9 mouse cellular contexts compared by ENCODE assay signal in the genomic region with DNA sequence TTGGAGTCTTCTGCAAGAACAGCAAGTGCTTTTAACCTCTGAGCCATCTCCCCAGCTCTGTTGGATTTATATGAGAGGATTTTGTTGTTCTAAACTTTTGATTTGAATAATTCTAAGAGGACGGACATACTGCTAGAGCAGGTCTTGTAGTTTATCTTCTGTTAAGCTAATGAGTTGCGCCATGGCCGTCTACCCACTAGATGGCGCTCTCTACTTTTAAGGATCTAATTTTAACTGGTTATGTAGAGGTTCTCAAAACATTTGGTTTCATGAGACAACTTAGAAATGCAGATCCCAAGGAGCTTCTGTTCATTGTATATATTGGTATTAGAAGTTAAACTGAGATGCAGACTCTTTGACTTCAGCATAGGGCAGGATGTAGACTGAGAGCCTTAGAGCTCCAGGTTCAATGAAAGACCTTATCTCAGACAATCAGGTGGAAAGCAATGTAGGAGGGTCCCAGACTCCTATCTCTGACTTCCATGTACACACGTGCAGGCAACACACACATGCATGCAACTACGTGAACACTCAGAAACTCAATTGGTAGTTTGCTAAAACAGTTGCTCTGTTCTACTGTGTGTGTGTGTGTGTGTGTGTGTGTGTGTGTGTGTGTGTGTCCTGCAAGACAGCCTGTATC. TPM values are rescaled to one million over a fixed set of nuclear protein-coding genes. Genes with fewer than 3 reads are reported as not detected.
DNase-seq lines count a peak whose midpoint lies in the region; ATAC-seq and TF ChIP-seq lines count a peak whose summit lies in the region.
"Had no signal": no experiment of that assay in that cellular context is flagged by ENCODE, and none has a peak within 500 bp of the region (broad histone marks: within the 10 kb centered on the region; RNA-seq: fewer than 3 reads in every experiment).

No protein-coding gene starts in this region.

- peak; percentile 91 for DNase-seq in hindbrain, embryonic 14.5 days (ENCODE audit: low spot score)
- peak; percentile 89 for DNase-seq in MEL (ENCODE audit: low read depth, low spot score)
- peak; percentile 87 for DNase-seq in cerebellum, adult 9-10 months
- DNase-seq in heart, postnatal 14 days, result peak; percentile 52 to 76
- DNase-seq in layer of hippocampus, postnatal 36 days, result peak; percentile 43 to 57
- peak; percentile 91 for DNase-seq in lung, postnatal 36 days
- DNase-seq in telencephalon, adult 2 months (ENCODE audit: low read depth, low spot score), result peak; percentile 50

- TF ChIP-seq POLR2A in MEL (IDR thresholded peaks at IDR 0.05; ENCODE audit: control insufficient read depth in 1 of 2, insufficient read depth in 1 of 2, low read depth in 1 of 2, low read length in 2 of 2, poor library complexity in 1 of 2), result no peak

- no peak overlapping the region; the same call in 1 of the 2 replicates for H3K9ac ChIP-seq in hindbrain, embryonic 14.5 days
- no peak overlapping the region for H3K9ac ChIP-seq in hindbrain, embryonic 12.5 days
- H3K9ac ChIP-seq in MEL (ENCODE audit: control insufficient read depth, low read depth, low read length, poor library complexity, severe bottlenecking), result no peak overlapping the region

- intact Hi-C loops in heart, postnatal 14 days (cut with DNase I), result loop anchor here (1.0 to 5.0 kb wide), 3 partner anchors 59 to 192 kb away; a partner anchor contains a TSS

- no peak for ATAC-seq in hindbrain, embryonic 14.5 days (ENCODE audit: low FRiP score)
- ATAC-seq in hindbrain, embryonic 12.5 days (ENCODE audit: low FRiP score), result no peak

- H3K4me1 ChIP-seq in hindbrain, embryonic 14.5 days (replicated peaks; ENCODE audit: control insufficient read depth, insufficient read depth, low read length), result peaks cover 4% of the 10 kb centered on the region
- peaks cover 5% of the 10 kb centered on the region for H3K4me1 ChIP-seq in hindbrain, embryonic 12.5 days
- peaks cover 0 to under 1% of the 10 kb centered on the region in 2 experiments; a peak in 1 of 4 replicates for H3K4me1 ChIP-seq in MEL (ENCODE audit: control insufficient read depth in 1 of 2, insufficient read depth in 2 of 2, low read length in 2 of 2)

- 36% methylated on average over 6 of the region's 6 CpGs for WGBS in hindbrain, embryonic 14.5 days
- WGBS in hindbrain, embryonic 12.5 days, result 43% methylated on average over 6 of the region's 6 CpGs

- H3K79me2 ChIP-seq in MEL (ENCODE audit: control insufficient read depth, insufficient read depth, low read length, poor library complexity), result peaks cover 7% of the 10 kb centered on the region

- no peak overlapping the region for H3K4me3 ChIP-seq in hindbrain, embryonic 14.5 days (replicated peaks; ENCODE audit: low read length)
- no peak overlapping the region for H3K4me3 ChIP-seq in hindbrain, embryonic 12.5 days
- no peak overlapping the region for H3K4me3 ChIP-seq in MEL (ENCODE audit: control insufficient read depth in 1 of 2, insufficient read depth in 1 of 2, low read depth in 2 of 2, low read length in 2 of 2)

- no peaks in the 10 kb centered on the region for H3K27me3 ChIP-seq in hindbrain, embryonic 14.5 days (ENCODE audit: control insufficient read depth, insufficient read depth, low read length)
- H3K27me3 ChIP-seq in hindbrain, embryonic 12.5 days, result no peaks in the 10 kb centered on the region
- H3K27me3 ChIP-seq in MEL (ENCODE audit: control insufficient read depth in 1 of 2, insufficient read depth in 2 of 2, low read length in 2 of 2), result no peaks in the 10 kb centered on the region

- peak; percentile 48 to 98 (median 90) for TF ChIP-seq CTCF in MEL (IDR thresholded peaks at IDR 0.05 in 2 of 3, conservative IDR thresholded peaks at IDR 0.05 in 1 of 3; ENCODE audit: control insufficient read depth in 1 of 3, insufficient read depth in 1 of 3, low read depth in 2 of 3, low read length in 3 of 3, poor library complexity in 1 of 3, severe bottlenecking in 1 of 3)

- no peaks in the 10 kb centered on the region for H3K9me3 ChIP-seq in hindbrain, embryonic 14.5 days (ENCODE audit: control insufficient read depth, low read length)
- no peaks in the 10 kb centered on the region for H3K9me3 ChIP-seq in hindbrain, embryonic 12.5 days (replicated peaks)
- no peaks in the 10 kb centered on the region for H3K9me3 ChIP-seq in MEL (replicated peaks; ENCODE audit: insufficient read depth, low read length)

- H3K27ac ChIP-seq in hindbrain, embryonic 14.5 days, result no peak overlapping the region
- H3K27ac ChIP-seq in hindbrain, embryonic 12.5 days, result no peak overlapping the region
- no peak overlapping the region for H3K27ac ChIP-seq in MEL (ENCODE audit: control insufficient read depth, low read depth, low read length)
- H3K27ac ChIP-seq: macrophage had no signal

- peak; percentile 89 for TF ChIP-seq RAD21 in MEL (IDR thresholded peaks at IDR 0.05; ENCODE audit: low read depth, low read length)

- no peak for TF ChIP-seq EP300 in MEL (IDR thresholded peaks at IDR 0.05; ENCODE audit: low read depth in 1 of 2, low read length in 2 of 2)

- H3K36me3 ChIP-seq in hindbrain, embryonic 14.5 days (replicated peaks; ENCODE audit: control insufficient read depth, insufficient read depth), result peaks cover 94% of the 10 kb centered on the region
- peaks cover 82% of the 10 kb centered on the region for H3K36me3 ChIP-seq in hindbrain, embryonic 12.5 days
- peaks cover 0 to 6% of the 10 kb centered on the region in 2 experiments; a peak in 2 of 4 replicates for H3K36me3 ChIP-seq in MEL (ENCODE audit: control insufficient read depth in 1 of 2, insufficient read depth in 2 of 2, low read length in 2 of 2)

- H3K4me2 ChIP-seq in hindbrain, embryonic 14.5 days (replicated peaks), result no peak overlapping the region
- no peak overlapping the region for H3K4me2 ChIP-seq in hindbrain, embryonic 12.5 days (replicated peaks)

TF ChIP-seq in MEL, 35 proteins besides CTCF, POLR2A, EP300 and RAD21 (continues in another document):
- TF ChIP-seq TBP (IDR thresholded peaks at IDR 0.05; ENCODE audit: low read depth, low read length), result no peak
- TF ChIP-seq NRF1 (IDR thresholded peaks at IDR 0.05; ENCODE audit: insufficient read depth, low read depth, low read length, poor library complexity, severe bottlenecking), result no peak
- no peak for TF ChIP-seq ZMIZ1 (IDR thresholded peaks at IDR 0.05; ENCODE audit: low read depth, low read length)
- 0 out of 2 replicates have a peak, but pooled peaks have one; percentile 17 for TF ChIP-seq JUND (IDR thresholded peaks at IDR 0.05; ENCODE audit: low read depth, low read length)
- no peak for TF ChIP-seq MYB (IDR thresholded peaks at IDR 0.05; ENCODE audit: low read depth, low read length)
- TF ChIP-seq SMC3 (IDR thresholded peaks at IDR 0.05; ENCODE audit: low read depth, low read length), result peak; percentile 93
- TF ChIP-seq MAFK (IDR thresholded peaks at IDR 0.05; ENCODE audit: borderline replicate concordance, low read depth, low read length), result no peak
- TF ChIP-seq MAZ (IDR thresholded peaks at IDR 0.05; ENCODE audit: low read depth, low read length), result peak; percentile 35; the same call in 1 of the 2 replicates
- no peak for TF ChIP-seq UBTF (IDR thresholded peaks at IDR 0.05; ENCODE audit: borderline replicate concordance, insufficient read depth, low read depth, low read length)
- peak; percentile 86 for TF ChIP-seq ZC3H11A (IDR thresholded peaks at IDR 0.05; ENCODE audit: low read depth, low read length)

RNA-seq across cellular contexts. Expression of a gene that starts 6.5 kb away (rescaled TPM):
- 16.7 and 17.2 TPM in 2 replicates for polyA plus RNA-seq in hindbrain, embryonic 14.5 days (2014; fragmentation: Nextera tagmentation; extraction: Ambion mirVana)
- 31.8 and 34.7 TPM in 2 replicates for polyA plus RNA-seq in hindbrain, embryonic 12.5 days (2016; fragmentation: Nextera tagmentation; extraction: Ambion mirVana)
- 16.7 and 20.3 TPM in 2 replicates for total RNA-seq in MEL (2012; rRNA removed)
- 10 to 100 TPM in 1 of 2 experiments, not detected in 1; 21.5 TPM for polyA plus RNA-seq in MEL (2012; ENCODE audit: insufficient read depth in 1 of 2, insufficient read length in 2 of 2, low read depth in 1 of 2, low replicate concordance in 2 of 2, missing spikeins in 1 of 2)
- 1 to 10 TPM; 7.1 to 8.9 TPM for total RNA-seq in heart, postnatal 14 days (2021)
- total RNA-seq in layer of hippocampus, postnatal 36 days (2021), result 10 to 100 TPM; 30.4 to 35.1 TPM

RNA-seq across cellular contexts. Expression of a gene that starts 6.7 kb away (rescaled TPM):
- 40.5 and 41.8 TPM in 2 replicates for polyA plus RNA-seq in hindbrain, embryonic 14.5 days (2014; fragmentation: Nextera tagmentation; extraction: Ambion mirVana)
- polyA plus RNA-seq in hindbrain, embryonic 12.5 days (2016; fragmentation: Nextera tagmentation; extraction: Ambion mirVana), result 51.0 and 54.4 TPM in 2 replicates
- 51.6 and 69.2 TPM in 2 replicates for total RNA-seq in MEL (2012; rRNA removed)
- 10 to 100 TPM in 1 of 2 experiments, not detected in 1; 49.1 TPM for polyA plus RNA-seq in MEL (2012; ENCODE audit: insufficient read depth in 1 of 2, insufficient read length in 2 of 2, low read depth in 1 of 2, low replicate concordance in 2 of 2, missing spikeins in 1 of 2)
- total RNA-seq in heart, postnatal 14 days (2021), result 10 to 100 TPM; 20.6 to 23.8 TPM
- 10 to 100 TPM; 52.2 to 58.2 TPM for total RNA-seq in layer of hippocampus, postnatal 36 days (2021)

RNA-seq across cellular contexts. Expression of a gene that starts 28.0 kb away (rescaled TPM):
- polyA plus RNA-seq in hindbrain, embryonic 14.5 days (2014; fragmentation: Nextera tagmentation; extraction: Ambion mirVana), result not detected in 2 replicates
- polyA plus RNA-seq in hindbrain, embryonic 12.5 days (2016; fragmentation: Nextera tagmentation; extraction: Ambion mirVana), result 1.3 TPM in 2 replicates
- total RNA-seq in MEL (2012; rRNA removed), result 1.2 and 1.3 TPM in 2 replicates
- 1 to 10 TPM in 1 of 2 experiments, not detected in 1; 3.8 TPM for polyA plus RNA-seq in MEL (2012; ENCODE audit: insufficient read depth in 1 of 2, insufficient read length in 2 of 2, low read depth in 1 of 2, low replicate concordance in 2 of 2, missing spikeins in 1 of 2)
- total RNA-seq in heart, postnatal 14 days (2021), result under 1 TPM; 0.22 to 0.48 TPM
- not detected for total RNA-seq in layer of hippocampus, postnatal 36 days (2021)
- polyA plus RNA-seq: macrophage had no signal

RNA-seq across cellular contexts. Expression of a gene that starts 34.7 kb away (rescaled TPM):
- 1.5 and 1.6 TPM in 2 replicates for polyA plus RNA-seq in hindbrain, embryonic 14.5 days (2014; fragmentation: Nextera tagmentation; extraction: Ambion mirVana)
- 1.7 and 2.1 TPM in 2 replicates for polyA plus RNA-seq in hindbrain, embryonic 12.5 days (2016; fragmentation: Nextera tagmentation; extraction: Ambion mirVana)
- 0.39 and 0.69 TPM in 2 replicates for total RNA-seq in MEL (2012; rRNA removed)
- polyA plus RNA-seq in MEL (2012; ENCODE audit: insufficient read depth in 1 of 2, insufficient read length in 2 of 2, low read depth in 1 of 2, low replicate concordance in 2 of 2, missing spikeins in 1 of 2), result under 1 TPM in 1 of 2 experiments, not detected in 1; 0.85 TPM
- total RNA-seq in heart, postnatal 14 days (2021), result 1 to 10 TPM; 4.3 to 4.5 TPM
- total RNA-seq in layer of hippocampus, postnatal 36 days (2021), result 1 to 10 TPM; 8.2 to 9.7 TPM
- polyA plus RNA-seq: macrophage had no signal

RNA-seq across cellular contexts. Expression of a gene that starts 40.0 kb away (rescaled TPM):
- 2.9 and 4.6 TPM in 2 replicates for polyA plus RNA-seq in hindbrain, embryonic 14.5 days (2014; fragmentation: Nextera tagmentation; extraction: Ambion mirVana)
- polyA plus RNA-seq in hindbrain, embryonic 12.5 days (2016; fragmentation: Nextera tagmentation; extraction: Ambion mirVana), result 2.3 and 4.2 TPM in 2 replicates
- total RNA-seq in MEL (2012; rRNA removed), result 24.9 and 41.0 TPM in 2 replicates
- polyA plus RNA-seq in MEL (2012; ENCODE audit: insufficient read depth in 1 of 2, insufficient read length in 2 of 2, low read depth in 1 of 2, low replicate concordance in 2 of 2, missing spikeins in 1 of 2), result 10 to 100 TPM in 1 of 2 experiments, not detected in 1; 24.8 TPM
- 10 to 100 TPM; 19.6 to 20.4 TPM for total RNA-seq in heart, postnatal 14 days (2021)
- under 1 TPM in 1 of 2 experiments, not detected in 1; 0.72 TPM for total RNA-seq in layer of hippocampus, postnatal 36 days (2021)
